Mouse (Mus musculus) kidney, embryonic 16.5 days (tissue): ENCODE results near the gene Hltf. TPM values are rescaled to one million over a fixed set of nuclear protein-coding genes. Genes with fewer than 3 reads are reported as not detected.

Source experiments
- ATAC-seq: fragments of 200-750 bp; cut with Nextera tagmentation; 2 replicates; pipeline ENCODE4 v1.8.0; 2017; ENCODE audit warnings: moderate TSS enrichment; ENCODE audit not compliant: low FRiP score, low TSS enrichment
- H3K27ac ChIP-seq: fragments of 300-500 bp; sonication (generic); 2 replicates; pipeline ENCODE4 v1.5.1; 2014; ENCODE audit warnings: low read length
- H3K27me3 ChIP-seq: fragments of 300-500 bp; sonication (generic); 2 replicates; pipeline ENCODE4 v1.6.1; 2014; ENCODE audit warnings: low read length, control low read depth, mixed read lengths; ENCODE audit not compliant: insufficient read depth
- H3K36me3 ChIP-seq: fragments of 300-500 bp; sonication (generic); 2 replicates; pipeline ENCODE4 v1.6.1; 2014; ENCODE audit warnings: low read length, control low read depth, mixed read lengths; ENCODE audit not compliant: insufficient read depth
- H3K4me1 ChIP-seq: fragments of 300-500 bp; sonication (generic); 2 replicates; pipeline ENCODE4 v1.6.1; 2014; ENCODE audit warnings: low read length, control low read depth, mixed read lengths; ENCODE audit not compliant: insufficient read depth
- H3K4me2 ChIP-seq: fragments of 300-500 bp; sonication (generic); replicated peaks from 2 replicates; pipeline ENCODE4 v1.6.1; 2014; ENCODE audit warnings: low read depth, low read length
- H3K4me3 ChIP-seq: fragments of 300-500 bp; sonication (generic); 2 replicates; pipeline ENCODE4 v1.5.1; 2014; ENCODE audit warnings: mild to moderate bottlenecking, low read length
- H3K9ac ChIP-seq: fragments of 300-500 bp; sonication (generic); replicated peaks from 2 replicates; pipeline ENCODE4 v1.6.1; 2014; ENCODE audit warnings: low read length
- H3K9me3 ChIP-seq: fragments of 300-500 bp; sonication (generic); 2 replicates; pipeline ENCODE4 v1.6.1; 2016; ENCODE audit warnings: low read length, control low read depth
- WGBS: fragments of 180-500 bp; shearing (Covaris S2); extraction: QIAGEN DNeasy Blood & Tissue Kit; methylation state at CpG from one replicate; pipeline ENCODE4 v1.1.7; 2014; 5-methylcytosine and 5-hydroxymethylcytosine counted together
- polyA plus RNA-seq: library from polyadenylated mRNA; unstranded; fragments of >200 nt; fragmentation: Nextera tagmentation; extraction: Ambion mirVana; gene quantifications from 2 replicates; pipeline ENCODE4 v1.2.1, GENCODE M21; 2015

Gene Hltf
- polyA plus RNA-seq, 1 experiment from 2014 or later = 15.8 TPM

- Histone ChIP-seq H3K4me2 (no peak overlapping the region), H3K9ac (no peak overlapping the region), H3K36me3 (no peaks in the 10 kb centered on the region), H3K4me1 (0 out of 2 replicates have a peak, but pooled peaks cover 4% of the 10 kb centered on the region), H3K27me3 (no peaks in the 10 kb centered on the region), H3K4me3 (no peak overlapping the region), H3K27ac (no peak overlapping the region), H3K9me3 (no peaks in the 10 kb centered on the region)
- no peak for ATAC-seq
- 90% methylated on average over 2 of the region's 2 CpGs for WGBS
These were observed 84.5 kb downstream of the Hltf start for GRCm38 (mm10) chr3:20142101-20142500.

- no peaks in the 10 kb centered on the region for H3K9me3 ChIP-seq
- no peaks in the 10 kb centered on the region for H3K36me3 ChIP-seq
- H3K9ac ChIP-seq = no peak overlapping the region
- ATAC-seq = no peak
- no peaks in the 10 kb centered on the region for H3K27me3 ChIP-seq
- no peak overlapping the region for H3K4me3 ChIP-seq
- H3K4me1 ChIP-seq = 0 out of 2 replicates have a peak, but pooled peaks cover 4% of the 10 kb centered on the region
- WGBS = 64% methylated on average over 3 of the region's 3 CpGs
- H3K4me2 ChIP-seq = no peak overlapping the region
- no peak overlapping the region for H3K27ac ChIP-seq
These were observed 85.0 kb downstream of the Hltf start for GRCm38 (mm10) chr3:20142576-20142975.

- 0 out of 2 replicates have a peak, but pooled peaks cover 4% of the 10 kb centered on the region for H3K4me1 ChIP-seq
- H3K9me3 ChIP-seq = no peaks in the 10 kb centered on the region
- 83% methylated on average over 3 of the region's 3 CpGs for WGBS
- peaks cover 4% of the 10 kb centered on the region; the same call in 1 of the 2 replicates for H3K36me3 ChIP-seq
- no peak overlapping the region for H3K4me3 ChIP-seq
- no peak overlapping the region for H3K4me2 ChIP-seq
- no peak for ATAC-seq
- no peak overlapping the region for H3K27ac ChIP-seq
- H3K27me3 ChIP-seq = no peaks in the 10 kb centered on the region
- no peak overlapping the region for H3K9ac ChIP-seq
These were observed 86.1 kb downstream of the Hltf start for GRCm38 (mm10) chr3:20143726-20144125.

- Histone ChIP-seq H3K9me3 (no peaks in the 10 kb centered on the region), H3K36me3 (peaks cover 8% of the 10 kb centered on the region; the same call in 1 of the 2 replicates), H3K4me1 (0 out of 2 replicates have a peak, but pooled peaks cover 4% of the 10 kb centered on the region), H3K27ac (no peak overlapping the region), H3K4me2 (no peak overlapping the region), H3K4me3 (no peak overlapping the region), H3K9ac (no peak overlapping the region), H3K27me3 (no peaks in the 10 kb centered on the region)
- ATAC-seq = no peak
- WGBS = 40% methylated on average over 2 of the region's 2 CpGs
These were observed 86.8 kb downstream of the Hltf start for GRCm38 (mm10) chr3:20144401-20144800.

- H3K27ac ChIP-seq = no peak overlapping the region
- no peak overlapping the region for H3K4me3 ChIP-seq
- 0 out of 2 replicates have a peak, but pooled peaks cover 4% of the 10 kb centered on the region for H3K4me1 ChIP-seq
- H3K27me3 ChIP-seq = no peaks in the 10 kb centered on the region
- 88% methylated on average over 1 of the region's 1 CpGs for WGBS
- H3K9ac ChIP-seq = no peak overlapping the region
- peaks cover 8% of the 10 kb centered on the region; the same call in 1 of the 2 replicates for H3K36me3 ChIP-seq
- H3K9me3 ChIP-seq = no peaks in the 10 kb centered on the region
- H3K4me2 ChIP-seq = no peak overlapping the region
- no peak for ATAC-seq
These were observed 88.1 kb downstream of the Hltf start for GRCm38 (mm10) chr3:20145696-20146113.

GRCm38 (mm10) chr3:20146884-20147395 lies 89.3 kb downstream of the Hltf start:
- H3K9me3 ChIP-seq = no peaks in the 10 kb centered on the region
- no peak overlapping the region for H3K27ac ChIP-seq
- 70% methylated on average over 7 of the region's 7 CpGs for WGBS
- no peak overlapping the region for H3K9ac ChIP-seq
- no peaks in the 10 kb centered on the region for H3K4me1 ChIP-seq
- H3K4me2 ChIP-seq = no peak overlapping the region
- no peak overlapping the region for H3K4me3 ChIP-seq
- ATAC-seq = no peak
- peaks cover 8% of the 10 kb centered on the region; the same call in 1 of the 2 replicates for H3K36me3 ChIP-seq
- no peaks in the 10 kb centered on the region for H3K27me3 ChIP-seq

- no peak for ATAC-seq
- no peaks in the 10 kb centered on the region for H3K27me3 ChIP-seq
- H3K36me3 ChIP-seq = peaks cover 8% of the 10 kb centered on the region; the same call in 1 of the 2 replicates
- H3K4me2 ChIP-seq = no peak overlapping the region
- 79% methylated on average over 5 of the region's 5 CpGs for WGBS
- H3K4me3 ChIP-seq = no peak overlapping the region
- no peak overlapping the region for H3K9ac ChIP-seq
- H3K4me1 ChIP-seq = no peaks in the 10 kb centered on the region
- no peak overlapping the region for H3K27ac ChIP-seq
- H3K9me3 ChIP-seq = no peaks in the 10 kb centered on the region
These were observed 90.0 kb downstream of the Hltf start for GRCm38 (mm10) chr3:20147647-20148046.

- H3K4me3 ChIP-seq = no peak overlapping the region
- WGBS = 88% methylated on average over 2 of the region's 2 CpGs
These were observed 92.9 kb downstream of the Hltf start for GRCm38 (mm10) chr3:20150511-20150910.

GRCm38 (mm10) chr3:20151651-20152050 lies 94.0 kb downstream of the Hltf start:
- no peaks in the 10 kb centered on the region for H3K9me3 ChIP-seq
- no peak overlapping the region for H3K4me2 ChIP-seq
- no peak overlapping the region for H3K27ac ChIP-seq
- no peak overlapping the region for H3K4me3 ChIP-seq
- H3K36me3 ChIP-seq = peaks cover 8% of the 10 kb centered on the region; the same call in 1 of the 2 replicates
- 89% methylated on average over 3 of the region's 3 CpGs for WGBS
- no peaks in the 10 kb centered on the region for H3K27me3 ChIP-seq
- ATAC-seq = no peak
- H3K9ac ChIP-seq = no peak overlapping the region
- H3K4me1 ChIP-seq = no peaks in the 10 kb centered on the region

More at GRCm38 (mm10) chr3:20150511-20150910, 92.9 kb downstream of the Hltf start:
- Histone ChIP-seq H3K9ac (no peak overlapping the region), H3K36me3 (peaks cover 8% of the 10 kb centered on the region; the same call in 1 of the 2 replicates), H3K4me1 (no peaks in the 10 kb centered on the region), H3K27ac (no peak overlapping the region), H3K27me3 (no peaks in the 10 kb centered on the region), H3K4me2 (no peak overlapping the region), H3K9me3 (no peaks in the 10 kb centered on the region)
- no peak for ATAC-seq

- H3K9ac ChIP-seq = peak within 1 kb of the TSS; percentile 81
- ATAC-seq = peak; percentile 97
- WGBS = under 1% methylated on average over 65 of the region's 73 CpGs
- no peaks in the 10 kb centered on the region; the same call in 1 of the 2 replicates for H3K9me3 ChIP-seq
- no peaks in the 10 kb centered on the region for H3K4me1 ChIP-seq
- no peaks in the 10 kb centered on the region for H3K27me3 ChIP-seq
- H3K27ac ChIP-seq = no peak within 1 kb of the TSS
- peak within 1 kb of the TSS; percentile 68 for H3K4me2 ChIP-seq
- peak within 1 kb of the TSS; percentile 76 for H3K4me3 ChIP-seq
- H3K36me3 ChIP-seq = no peaks in the 10 kb centered on the region
These were observed 97.1 kb downstream of the Hltf start, which contains the start of gene Gyg for GRCm38 (mm10) chr3:20154531-20155367. TSS of gene Gyg (minus strand) at chr3:20155317.
